In the genomic region with DNA sequence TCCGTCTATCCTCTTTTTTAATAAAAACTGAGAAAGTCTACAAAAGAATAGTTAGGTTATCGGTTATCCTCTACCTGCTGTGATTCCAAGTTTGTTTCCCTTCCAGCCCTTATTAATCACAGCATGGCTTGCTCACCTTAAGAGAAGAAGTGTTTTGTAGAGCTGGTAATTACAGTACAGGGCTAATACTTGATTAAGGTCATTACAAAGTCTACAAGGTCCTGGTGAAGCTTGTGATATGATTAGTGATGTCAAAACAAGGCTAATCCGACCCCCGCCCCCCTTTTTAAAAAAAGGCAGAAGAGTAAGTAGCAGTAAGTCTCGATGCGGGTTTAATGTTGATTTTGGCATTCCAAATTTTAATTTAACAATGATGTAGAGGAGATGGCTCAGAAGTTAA, we compare ENCODE assay signal across 9 mouse cellular contexts. TPM values are rescaled to one million over a fixed set of nuclear protein-coding genes. Genes with fewer than 3 reads are reported as not detected.
A peak's percentile ranks its signal among the peaks of the same experiment; 100 is the strongest.
DNase-seq lines count a peak whose midpoint lies in the region; ATAC-seq and TF ChIP-seq lines count a peak whose summit lies in the region.
"Had no signal": no experiment of that assay in that cellular context is flagged by ENCODE, and none has a peak within 500 bp of the region (broad histone marks: within the 10 kb centered on the region; RNA-seq: fewer than 3 reads in every experiment).

No protein-coding gene starts in this region.

- WGBS in heart, embryonic 10.5 days, result 64% methylated on average over 6 of the region's 6 CpGs
- WGBS in hindbrain, embryonic 10.5 days, result 72% methylated on average over 6 of the region's 6 CpGs
- 84% methylated on average over 6 of the region's 6 CpGs for WGBS in macrophage (ENCODE audit: missing documents)
- 66% methylated on average over 6 of the region's 6 CpGs for WGBS in cerebellum, adult 2 months

- TF ChIP-seq EP300 in ES-Bruce4 (IDR thresholded peaks at IDR 0.05; ENCODE audit: insufficient read depth, low read depth, low read length), result no peak

- H3K27me3 ChIP-seq in heart, embryonic 10.5 days (ENCODE audit: insufficient read depth, poor library complexity, severe bottlenecking), result no peaks in the 10 kb centered on the region
- H3K27me3 ChIP-seq in ES-Bruce4 (ENCODE audit: control insufficient read depth, insufficient read depth, low read length, poor library complexity, severe bottlenecking), result no peaks in the 10 kb centered on the region
- H3K27me3 ChIP-seq in hindbrain, embryonic 10.5 days (ENCODE audit: insufficient read depth, poor library complexity, severe bottlenecking), result no peaks in the 10 kb centered on the region
- H3K27me3 ChIP-seq in cerebellum, adult 2 months (ENCODE audit: control insufficient read depth, insufficient read depth, low read length), result no peaks in the 10 kb centered on the region

- peak overlapping the region; percentile 40 for H3K9ac ChIP-seq in ES-Bruce4 (ENCODE audit: low read depth, poor library complexity, severe bottlenecking)

- TF ChIP-seq CTCF in ES-Bruce4 (IDR thresholded peaks at IDR 0.05; ENCODE audit: low read depth, low read length), result no peak
- no peak for TF ChIP-seq CTCF in cerebellum, adult 2 months (IDR thresholded peaks at IDR 0.05; ENCODE audit: borderline replicate concordance, insufficient read depth, low read depth, low read length)

- H3K36me3 ChIP-seq in heart, embryonic 10.5 days, result no peaks in the 10 kb centered on the region
- no peaks in the 10 kb centered on the region for H3K36me3 ChIP-seq in ES-Bruce4 (ENCODE audit: control insufficient read depth, insufficient read depth, low read length, poor library complexity, severe bottlenecking)
- H3K36me3 ChIP-seq in hindbrain, embryonic 10.5 days, result no peaks in the 10 kb centered on the region
- H3K36me3 ChIP-seq in macrophage (ENCODE audit: inconsistent target), result 0 out of 2 replicates have a peak, but pooled peaks cover under 1% of the 10 kb centered on the region

- peaks cover 19% of the 10 kb centered on the region for H3K4me1 ChIP-seq in heart, embryonic 10.5 days
- no peaks in the 10 kb centered on the region for H3K4me1 ChIP-seq in ES-Bruce4 (ENCODE audit: control insufficient read depth, insufficient read depth, low read length)
- peaks cover 30% of the 10 kb centered on the region for H3K4me1 ChIP-seq in hindbrain, embryonic 10.5 days (replicated peaks)
- no peaks in the 10 kb centered on the region for H3K4me1 ChIP-seq in cerebellum, adult 2 months (ENCODE audit: control insufficient read depth, insufficient read depth, low read length)

- peak overlapping the region; percentile 88 for H3K27ac ChIP-seq in heart, embryonic 10.5 days
- H3K27ac ChIP-seq in ES-Bruce4 (ENCODE audit: insufficient read depth, low read length) (no peak overlapping the region), macrophage (peak overlapping the region; percentile 32)
- peak overlapping the region; percentile 89 for H3K27ac ChIP-seq in hindbrain, embryonic 10.5 days
- H3K27ac ChIP-seq in cerebellum, adult 2 months (ENCODE audit: insufficient read depth, low read length), result no peak overlapping the region

- H3K9me3 ChIP-seq in heart, embryonic 10.5 days, result no peaks in the 10 kb centered on the region
- H3K9me3 ChIP-seq in ES-Bruce4 (replicated peaks; ENCODE audit: control insufficient read depth, insufficient read depth, low read length, poor library complexity, severe bottlenecking), result no peaks in the 10 kb centered on the region
- H3K9me3 ChIP-seq in hindbrain, embryonic 10.5 days, result no peaks in the 10 kb centered on the region

- DNase-seq in heart, embryonic 10.5 days (ENCODE audit: low spot score), result no peak
- DNase-seq in heart, postnatal 4 days, result no peak
- DNase-seq in hindbrain, embryonic 10.5 days (ENCODE audit: low spot score), result no peak
- DNase-seq in cerebellum, postnatal 25 days, result no peak
- no peak for DNase-seq in cerebellum, adult 2 months

- no peak for TF ChIP-seq POLR2A in ES-Bruce4 (IDR thresholded peaks at IDR 0.05; ENCODE audit: insufficient read depth, low read length)
- no peak for TF ChIP-seq POLR2A in cerebellum, adult 2 months (IDR thresholded peaks at IDR 0.05; ENCODE audit: borderline replicate concordance, insufficient read depth, low read length)

- no peaks in the 10 kb centered on the region for H3K79me2 ChIP-seq in macrophage (ENCODE audit: inconsistent target)

- H3K4me3 ChIP-seq in heart, embryonic 10.5 days, result peak overlapping the region; percentile 56; the same call in 1 of the 2 replicates
- no peak overlapping the region for H3K4me3 ChIP-seq in ES-Bruce4 (ENCODE audit: low read depth, low read length)
- peak overlapping the region; percentile 55 for H3K4me3 ChIP-seq in hindbrain, embryonic 10.5 days
- H3K4me3 ChIP-seq in macrophage (ENCODE audit: inconsistent target), result no peak overlapping the region
- H3K4me3 ChIP-seq in cerebellum, adult 2 months (replicated peaks; ENCODE audit: insufficient read depth, low read depth, low read length), result no peak overlapping the region

- no peak for ATAC-seq in CD4-positive, CD25-positive, alpha-beta regulatory T cell, adult 4 months

RNA-seq across cellular contexts. Expression of a gene that starts 0.7 kb away (rescaled TPM):
- polyA plus RNA-seq in heart, embryonic 10.5 days (2016; fragmentation: Nextera tagmentation; extraction: Ambion mirVana), result 3.2 and 3.3 TPM in 2 replicates
- 100 to 1,000 TPM; 167 to 175 TPM for total RNA-seq in heart, postnatal 4 days (2021)
- polyA plus RNA-seq in ES-Bruce4 (2011; ENCODE audit: insufficient read depth, insufficient read length, low read depth, missing spikeins) (1.3 and 2.5 TPM in 2 replicates), macrophage (2018) (0.53 TPM in 1 of 3 replicates, not detected in the others)
- 5.4 TPM in 2 replicates for polyA plus RNA-seq in hindbrain, embryonic 10.5 days (2016; fragmentation: Nextera tagmentation; extraction: Ambion mirVana)
- total RNA-seq in macrophage (2018; cell fraction: chromatin; rRNA removed), result 10 to 100 TPM in 14 of 26 experiments, 1 to 10 TPM in 12; 4.0 to 49.2 (median 11.4) TPM
- 10 to 100 TPM; 16.3 to 87.3 (median 38.2) TPM for total RNA-seq in macrophage (2018; cell fraction: cytosol; rRNA removed)
- total RNA-seq in macrophage (2018; cell fraction: nucleus; rRNA removed), result 100 to 1,000 TPM in 1 of 26 experiments, 10 to 100 TPM in 23, 1 to 10 TPM in 2; 4.8 to 101 (median 22.1) TPM
- polyA plus RNA-seq in CD4-positive, CD25-positive, alpha-beta regulatory T cell, adult 4 months (2017; shearing (Covaris generic)), result 1 to 10 TPM; 8.7 to 9.4 TPM
- polyA plus RNA-seq in cerebellum, adult 2 months (2012; rRNA removed), result 5.8 and 9.1 TPM in 2 replicates

RNA-seq across cellular contexts. Expression of a gene that starts 3.4 kb away (rescaled TPM):
- 0.24 TPM in 1 of 2 replicates, not detected in the other for polyA plus RNA-seq in heart, embryonic 10.5 days (2016; fragmentation: Nextera tagmentation; extraction: Ambion mirVana)
- total RNA-seq in heart, postnatal 4 days (2021), result 1 to 10 TPM; 1.6 to 1.8 TPM
- polyA plus RNA-seq in ES-Bruce4 (2011; ENCODE audit: insufficient read depth, insufficient read length, low read depth, missing spikeins), result not detected in 2 replicates
- polyA plus RNA-seq in hindbrain, embryonic 10.5 days (2016; fragmentation: Nextera tagmentation; extraction: Ambion mirVana), result not detected in 2 replicates
- 1 to 10 TPM in 9 of 26 experiments, not detected in 17; 1.1 to 7.4 (median 2.3) TPM for total RNA-seq in macrophage (2018; cell fraction: chromatin; rRNA removed)
- total RNA-seq in macrophage (2018; cell fraction: cytosol; rRNA removed), result under 1 TPM in 2 of 26 experiments, not detected in 24; 0.17 to 0.22 TPM
- 1 to 10 TPM in 4 of 26 experiments, under 1 TPM in 1, not detected in 21; 0.98 to 2.7 (median 1.3) TPM for total RNA-seq in macrophage (2018; cell fraction: nucleus; rRNA removed)
- polyA plus RNA-seq in macrophage (2018), result not detected in 3 replicates
- not detected for polyA plus RNA-seq in CD4-positive, CD25-positive, alpha-beta regulatory T cell, adult 4 months (2017; shearing (Covaris generic))
- not detected in 2 replicates for polyA plus RNA-seq in cerebellum, adult 2 months (2012; rRNA removed)
- total RNA-seq: granulocyte monocyte progenitor cell, adult 5-6 weeks had no signal

RNA-seq across cellular contexts. Expression of a gene that starts 11.7 kb away (rescaled TPM):
- polyA plus RNA-seq in heart, embryonic 10.5 days (2016; fragmentation: Nextera tagmentation; extraction: Ambion mirVana), result 5.2 and 8.3 TPM in 2 replicates
- total RNA-seq in heart, postnatal 4 days (2021), result 10 to 100 TPM; 19.7 to 21.0 TPM
- not detected in 2 replicates for polyA plus RNA-seq in ES-Bruce4 (2011; ENCODE audit: insufficient read depth, insufficient read length, low read depth, missing spikeins)
- 3.2 and 3.5 TPM in 2 replicates for polyA plus RNA-seq in hindbrain, embryonic 10.5 days (2016; fragmentation: Nextera tagmentation; extraction: Ambion mirVana)
- 10 to 100 TPM in 14 of 26 experiments, 1 to 10 TPM in 12; 2.7 to 31.8 (median 15.3) TPM for total RNA-seq in macrophage (2018; cell fraction: chromatin; rRNA removed)
- 10 to 100 TPM; 25.0 to 63.5 (median 42.9) TPM for total RNA-seq in macrophage (2018; cell fraction: cytosol; rRNA removed)
- total RNA-seq in macrophage (2018; cell fraction: nucleus; rRNA removed), result 10 to 100 TPM; 12.6 to 62.1 (median 39.3) TPM
- polyA plus RNA-seq in macrophage (2018), result 27.7 to 67.4 TPM (median 36.4 TPM) in 3 replicates
- under 1 TPM; 0.57 to 0.69 TPM for polyA plus RNA-seq in CD4-positive, CD25-positive, alpha-beta regulatory T cell, adult 4 months (2017; shearing (Covaris generic))
- polyA plus RNA-seq in cerebellum, adult 2 months (2012; rRNA removed), result 6.2 and 7.1 TPM in 2 replicates

RNA-seq across cellular contexts. Expression of a gene that starts 15.0 kb away (rescaled TPM):
- 24.3 and 29.4 TPM in 2 replicates for polyA plus RNA-seq in heart, embryonic 10.5 days (2016; fragmentation: Nextera tagmentation; extraction: Ambion mirVana)
- 10 to 100 TPM; 44.8 to 56.0 TPM for total RNA-seq in heart, postnatal 4 days (2021)
- polyA plus RNA-seq in ES-Bruce4 (2011; ENCODE audit: insufficient read depth, insufficient read length, low read depth, missing spikeins) (9.1 and 10.6 TPM in 2 replicates), macrophage (2018) (101 to 170 TPM (median 160 TPM) in 3 replicates)
- polyA plus RNA-seq in hindbrain, embryonic 10.5 days (2016; fragmentation: Nextera tagmentation; extraction: Ambion mirVana), result 23.1 and 26.2 TPM in 2 replicates
- 10 to 100 TPM in 7 of 26 experiments, 1 to 10 TPM in 19; 1.6 to 36.8 (median 5.8) TPM for total RNA-seq in macrophage (2018; cell fraction: chromatin; rRNA removed)
- total RNA-seq in macrophage (2018; cell fraction: cytosol; rRNA removed), result 100 to 1,000 TPM; 112 to 241 (median 169) TPM
- 10 to 100 TPM in 24 of 26 experiments, 1 to 10 TPM in 2; 9.0 to 62.0 (median 30.7) TPM for total RNA-seq in macrophage (2018; cell fraction: nucleus; rRNA removed)
- polyA plus RNA-seq in CD4-positive, CD25-positive, alpha-beta regulatory T cell, adult 4 months (2017; shearing (Covaris generic)), result 1 to 10 TPM; 4.0 to 4.2 TPM
- 109 and 119 TPM in 2 replicates for polyA plus RNA-seq in cerebellum, adult 2 months (2012; rRNA removed)

RNA-seq across cellular contexts. Expression of a gene that starts 15.2 kb away (rescaled TPM):
- 0.63 and 0.84 TPM in 2 replicates for polyA plus RNA-seq in heart, embryonic 10.5 days (2016; fragmentation: Nextera tagmentation; extraction: Ambion mirVana)
- total RNA-seq in heart, postnatal 4 days (2021), result 10 to 100 TPM; 11.4 to 11.7 TPM
- 0.37 and 0.91 TPM in 2 replicates for polyA plus RNA-seq in ES-Bruce4 (2011; ENCODE audit: insufficient read depth, insufficient read length, low read depth, missing spikeins)
- polyA plus RNA-seq in hindbrain, embryonic 10.5 days (2016; fragmentation: Nextera tagmentation; extraction: Ambion mirVana), result 0.80 and 1.2 TPM in 2 replicates
- 1 to 10 TPM in 11 of 26 experiments, under 1 TPM in 12, not detected in 3; 0.21 to 7.6 (median 0.89) TPM for total RNA-seq in macrophage (2018; cell fraction: chromatin; rRNA removed)
- 1 to 10 TPM in 24 of 26 experiments, under 1 TPM in 2; 0.71 to 4.8 (median 1.6) TPM for total RNA-seq in macrophage (2018; cell fraction: cytosol; rRNA removed)
- 1 to 10 TPM in 16 of 26 experiments, under 1 TPM in 9, not detected in 1; 0.29 to 7.6 (median 1.3) TPM for total RNA-seq in macrophage (2018; cell fraction: nucleus; rRNA removed)
- polyA plus RNA-seq in macrophage (2018), result 0.20 to 0.36 TPM (median 0.33 TPM) in 3 replicates
- under 1 TPM; 0.51 to 0.74 TPM for polyA plus RNA-seq in CD4-positive, CD25-positive, alpha-beta regulatory T cell, adult 4 months (2017; shearing (Covaris generic))
- 0.85 and 1.1 TPM in 2 replicates for polyA plus RNA-seq in cerebellum, adult 2 months (2012; rRNA removed)

Comparison
In these comparisons a context has a peak if more than half of its experiments do, and no peak if none do; other contexts are left out.
1. H3K27ac ChIP-seq: peak in heart, embryonic 10.5 days (single experiment), hindbrain, embryonic 10.5 days (single experiment) and macrophage (single experiment); none in ES-Bruce4 (single experiment) and cerebellum, adult 2 months (single experiment).
2. H3K4me3 ChIP-seq: peak in heart, embryonic 10.5 days (single experiment) and hindbrain, embryonic 10.5 days (single experiment); none in ES-Bruce4 (single experiment), macrophage (single experiment) and cerebellum, adult 2 months (single experiment).